ENCODE assay signal across 21 mouse cellular contexts in the genomic region with DNA sequence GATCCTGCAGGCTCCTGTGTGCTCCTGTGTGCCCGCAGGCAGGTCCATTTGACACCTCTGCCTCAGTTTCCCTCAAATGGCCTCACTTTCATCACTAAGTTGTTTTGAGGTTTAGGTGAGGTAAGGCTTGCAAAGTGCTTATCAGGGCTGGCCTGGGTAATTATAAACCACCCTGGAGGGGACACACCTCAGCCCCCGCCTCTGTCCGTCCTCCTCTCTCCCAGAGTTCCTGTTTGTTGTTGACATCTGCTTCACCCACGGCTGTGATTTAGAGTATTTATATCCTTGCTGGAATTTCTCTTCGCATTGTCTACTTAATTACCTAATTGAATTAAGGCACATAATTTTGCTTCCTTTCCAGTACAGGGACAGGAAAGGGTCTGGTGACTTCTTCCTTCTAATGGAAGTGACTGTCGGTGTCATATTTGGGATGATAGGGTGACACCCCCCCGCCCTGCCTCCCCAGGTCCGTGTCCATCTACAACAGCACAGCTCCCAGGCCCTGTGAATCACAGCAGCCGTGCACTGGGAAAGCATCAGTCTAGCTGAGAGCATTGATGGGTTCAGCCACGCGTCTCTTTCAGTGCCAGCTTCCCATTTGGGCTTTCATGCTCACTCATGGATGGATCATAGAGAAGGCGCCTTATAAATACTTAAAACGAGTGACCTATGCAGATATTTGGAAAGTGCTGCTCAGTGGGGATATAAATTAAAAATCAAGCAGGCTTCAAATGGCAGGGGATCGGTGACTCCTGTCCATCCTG. TPM values are rescaled to one million over a fixed set of nuclear protein-coding genes. Genes with fewer than 3 reads are reported as not detected.
DNase-seq lines count a peak whose midpoint lies in the region; ATAC-seq and TF ChIP-seq lines count a peak whose summit lies in the region.
"Had no signal": no experiment of that assay in that cellular context is flagged by ENCODE, and none has a peak within 500 bp of the region (broad histone marks: within the 10 kb centered on the region; RNA-seq: fewer than 3 reads in every experiment).

No protein-coding gene starts in this region.

- H3K4me2 ChIP-seq in kidney, embryonic 14.5 days (replicated peaks; ENCODE audit: low read depth, low read length), result no peak overlapping the region
- H3K4me2 ChIP-seq in heart, postnatal 0 days (ENCODE audit: low read depth, low read length), result no peak overlapping the region
- H3K4me2 ChIP-seq in liver, embryonic 11.5 days, result no peak overlapping the region
- H3K4me2 ChIP-seq: hindbrain, embryonic 12.5 days had no signal

- H3K4me1 ChIP-seq in kidney, embryonic 14.5 days (ENCODE audit: control insufficient read depth, insufficient read depth, low read length), result peaks cover 11% of the 10 kb centered on the region; the same call in 1 of the 2 replicates
- H3K4me1 ChIP-seq in brown adipose tissue, adult 24 weeks (ENCODE audit: control insufficient read depth, insufficient read depth, insufficient read length, low read length), result peaks cover 75% of the 10 kb centered on the region
- H3K4me1 ChIP-seq in heart, postnatal 0 days (ENCODE audit: control insufficient read depth, insufficient read depth), result peaks cover 91% of the 10 kb centered on the region
- peaks cover 11% of the 10 kb centered on the region for H3K4me1 ChIP-seq in liver, embryonic 11.5 days (replicated peaks; ENCODE audit: control insufficient read depth, insufficient read depth, low read length)

- intact Hi-C loops in heart, postnatal 25 days (cut with DNase I), result no loop called here

- 0 out of 2 replicates have a peak overlapping the region, but pooled peaks have one; percentile 28 for H3K9ac ChIP-seq in kidney, embryonic 14.5 days (ENCODE audit: low read depth, low read length)
- no peak overlapping the region for H3K9ac ChIP-seq in heart, postnatal 0 days (replicated peaks; ENCODE audit: low read depth, low read length)
- no peak overlapping the region for H3K9ac ChIP-seq in liver, embryonic 11.5 days (ENCODE audit: low read depth, low read length)
- H3K9ac ChIP-seq: forebrain, postnatal 0 days; hindbrain, embryonic 12.5 days; liver, embryonic 14.5 days had no signal

- no peak for ATAC-seq in kidney, embryonic 14.5 days (ENCODE audit: low FRiP score, low TSS enrichment)
- no peak for ATAC-seq in heart, postnatal 0 days (ENCODE audit: insufficient read depth, low read depth)
- ATAC-seq in megakaryocyte-erythroid progenitor cell, adult 5-6 weeks (replicated peaks; ENCODE audit: low FRiP score, low TSS enrichment, poor library complexity, severe bottlenecking), result no peak
- no peak for ATAC-seq in liver, embryonic 11.5 days (replicated peaks; ENCODE audit: low FRiP score)
- ATAC-seq: CD4-positive, CD25-positive, alpha-beta regulatory T cell, adult 4 months; forebrain, postnatal 0 days; intestine, postnatal 0 days; Patski had no signal

- peak; percentile 96 for DNase-seq in heart, adult 11 months
- no peak for DNase-seq in heart, postnatal 25 days (ENCODE audit: low spot score)
- no peak for DNase-seq in kidney, adult 11 months
- no peak for DNase-seq in heart, postnatal 0 days (ENCODE audit: low spot score)
- DNase-seq in liver, embryonic 11.5 days (ENCODE audit: low spot score), result no peak
- DNase-seq: cerebellum, adult 11-12 months; forebrain, postnatal 0 days; lung, postnatal 14 days; midbrain, embryonic 14.5 days; right cerebral cortex, postnatal 25 days; spleen, adult 18-20 months had no signal

- WGBS in kidney, embryonic 14.5 days, result 67% methylated on average over 14 of the region's 14 CpGs
- 41% methylated on average over 14 of the region's 14 CpGs for WGBS in heart, postnatal 0 days
- 65% methylated on average over 14 of the region's 14 CpGs for WGBS in liver, embryonic 11.5 days

- TF ChIP-seq EP300 in heart, postnatal 0 days (IDR thresholded peaks at IDR 0.05; ENCODE audit: low read depth), result peak; percentile 23; the same call in 1 of the 2 replicates

- no peak overlapping the region for H3K4me3 ChIP-seq in kidney, embryonic 14.5 days (ENCODE audit: low read length)
- H3K4me3 ChIP-seq in brown adipose tissue, adult 24 weeks (ENCODE audit: insufficient read depth, low read depth, low read length), result no peak overlapping the region
- H3K4me3 ChIP-seq in heart, postnatal 0 days (ENCODE audit: low read depth, low read length), result no peak overlapping the region
- H3K4me3 ChIP-seq in liver, embryonic 11.5 days (ENCODE audit: low read depth, low read length), result no peak overlapping the region
- H3K4me3 ChIP-seq: embryonic facial prominence, embryonic 10.5 days; hindbrain, embryonic 12.5 days; left cerebral cortex, adult 2 months had no signal

- no peaks in the 10 kb centered on the region for H3K27me3 ChIP-seq in kidney, embryonic 14.5 days (ENCODE audit: control insufficient read depth, insufficient read depth, low read length)
- no peaks in the 10 kb centered on the region for H3K27me3 ChIP-seq in heart, postnatal 0 days (ENCODE audit: control insufficient read depth, insufficient read depth, low read length)
- H3K27me3 ChIP-seq in liver, embryonic 11.5 days (replicated peaks; ENCODE audit: control insufficient read depth, insufficient read depth, low read length), result peaks cover 27% of the 10 kb centered on the region
- H3K27me3 ChIP-seq: Patski had no signal

- TF ChIP-seq CTCF in heart, postnatal 0 days (IDR thresholded peaks at IDR 0.05; ENCODE audit: low read depth), result no peak

- no peak overlapping the region for H3K27ac ChIP-seq in kidney, embryonic 14.5 days (ENCODE audit: low read depth, low read length)
- H3K27ac ChIP-seq in brown adipose tissue, adult 24 weeks (replicated peaks; ENCODE audit: low read depth, low read length), result peak overlapping the region; percentile 91
- H3K27ac ChIP-seq in heart, postnatal 0 days (ENCODE audit: low read depth), result peak overlapping the region; percentile 74
- H3K27ac ChIP-seq in liver, embryonic 11.5 days (ENCODE audit: low read depth, low read length), result no peak overlapping the region
- H3K27ac ChIP-seq: embryonic facial prominence, embryonic 10.5 days; hindbrain, embryonic 12.5 days; left cerebral cortex, adult 2 months; liver, embryonic 14.5 days had no signal

- no peaks in the 10 kb centered on the region for H3K36me3 ChIP-seq in kidney, embryonic 14.5 days (ENCODE audit: control insufficient read depth, insufficient read depth, low read length)
- no peaks in the 10 kb centered on the region for H3K36me3 ChIP-seq in heart, postnatal 0 days (replicated peaks; ENCODE audit: control insufficient read depth, insufficient read depth, low read length)
- no peaks in the 10 kb centered on the region for H3K36me3 ChIP-seq in liver, embryonic 11.5 days (ENCODE audit: control insufficient read depth, insufficient read depth, low read length)
- H3K36me3 ChIP-seq: embryonic facial prominence, embryonic 10.5 days; hindbrain, embryonic 12.5 days had no signal

- no peaks in the 10 kb centered on the region for H3K9me3 ChIP-seq in kidney, embryonic 14.5 days (ENCODE audit: control insufficient read depth, low read length)
- no peaks in the 10 kb centered on the region for H3K9me3 ChIP-seq in heart, postnatal 0 days (replicated peaks; ENCODE audit: control insufficient read depth, low read length)
- H3K9me3 ChIP-seq in liver, embryonic 11.5 days (ENCODE audit: control insufficient read depth, low read length), result no peaks in the 10 kb centered on the region
- H3K9me3 ChIP-seq: embryonic facial prominence, embryonic 10.5 days; hindbrain, embryonic 12.5 days had no signal

RNA-seq across cellular contexts. Expression of gene Dab2ip, which starts 34.1 kb away (rescaled TPM):
- total RNA-seq in heart, postnatal 25 days (2021), result 10 to 100 TPM; 46.0 to 52.1 TPM
- polyA plus RNA-seq in kidney, embryonic 14.5 days (2014; fragmentation: Nextera tagmentation; extraction: Ambion mirVana), result 36.0 and 42.4 TPM in 2 replicates
- polyA plus RNA-seq in brown adipose tissue, adult 24 weeks (2012; ENCODE audit: insufficient read depth, insufficient read length, missing spikeins), result 14.3 and 19.1 TPM in 2 replicates
- 57.7 and 61.1 TPM in 2 replicates for total RNA-seq in heart, postnatal 0 days (2014; rRNA removed; ENCODE audit: low replicate concordance)
- polyA plus RNA-seq in heart, postnatal 0 days (2015; fragmentation: Nextera tagmentation; extraction: Ambion mirVana), result 23.8 and 23.9 TPM in 2 replicates
- total RNA-seq in megakaryocyte-erythroid progenitor cell, adult 5-6 weeks (2014; fragmentation: Nextera tagmentation), result 3.2 and 5.9 TPM in 2 replicates
- total RNA-seq in megakaryocyte-erythroid progenitor cell, adult 5-6 weeks (2017), result 3.2 TPM in 2 replicates
- 16.2 and 20.0 TPM in 2 replicates for polyA plus RNA-seq in liver, embryonic 11.5 days (2014; fragmentation: Nextera tagmentation; extraction: Ambion mirVana)

Comparison
In these comparisons a context has a peak if more than half of its experiments do, and no peak if none do; other contexts are left out.
1. H3K27ac ChIP-seq: peak in brown adipose tissue, adult 24 weeks (single experiment) and heart, postnatal 0 days (single experiment); none in kidney, embryonic 14.5 days (single experiment) and liver, embryonic 11.5 days (single experiment).